Mouse (Mus musculus) lung, adult 2 months (tissue): ENCODE results near the gene Cenps.

ENCODE experiments used
- CTCF ChIP-seq: fragments of 200-500 bp; IDR thresholded peaks from 2 replicates; pipeline ENCODE4 v1.5.1; 2011; ENCODE audit warnings: mild to moderate bottlenecking, low read length, control low read depth; ENCODE audit not compliant: insufficient read depth
- POLR2A ChIP-seq: fragments of 200-500 bp; IDR thresholded peaks from 2 replicates; pipeline ENCODE4 v1.6.1; 2011; ENCODE audit warnings: low read depth, mild to moderate bottlenecking, control low read depth, low read length, borderline replicate concordance; ENCODE audit errors: extremely low read depth

DNA sequence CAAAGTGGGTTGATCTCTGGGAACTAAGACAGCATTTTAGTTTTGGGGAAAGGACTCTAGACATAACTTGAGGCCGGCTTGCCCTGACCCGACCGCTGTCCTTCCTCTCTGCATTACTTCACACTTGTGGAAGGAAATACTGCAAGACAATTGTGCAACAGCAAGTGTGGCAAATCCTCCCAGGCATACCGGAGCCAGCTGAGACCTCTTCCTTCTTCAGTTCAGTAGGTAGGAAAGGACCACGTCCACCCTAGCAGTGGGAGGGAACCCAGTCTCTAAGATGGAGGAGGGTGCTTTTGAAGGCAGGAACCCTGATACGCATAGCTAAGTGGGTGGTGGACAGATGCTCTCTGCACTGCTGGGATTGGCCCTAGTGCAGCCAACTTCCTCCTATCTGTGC lies 18.3 kb upstream of the Cenps start:
- no peak for TF ChIP-seq CTCF
- TF ChIP-seq POLR2A = no peak
